Mouse (Mus musculus) lung, embryonic 15.5 days (tissue): ENCODE results near the gene Myo18a. TPM values are rescaled to one million over a fixed set of nuclear protein-coding genes. Genes with fewer than 3 reads are reported as not detected.

Experiments
- ATAC-seq: fragments of 200-750 bp; cut with Nextera tagmentation; 2 replicates; pipeline ENCODE4 v1.8.0; 2017; ENCODE audit warnings: moderate number of reproducible peaks, borderline replicate concordance; ENCODE audit not compliant: low FRiP score, low TSS enrichment; ENCODE audit errors: extremely low read depth
- H3K27ac ChIP-seq: fragments of 300-500 bp; sonication (generic); 2 replicates; pipeline ENCODE4 v1.5.1; 2015; ENCODE audit warnings: moderate library complexity, mild to moderate bottlenecking, inconsistent platforms
- H3K27me3 ChIP-seq: fragments of 300-500 bp; sonication (generic); 2 replicates; pipeline ENCODE4 v1.6.1; 2015; ENCODE audit warnings: inconsistent platforms
- H3K36me3 ChIP-seq: fragments of 300-500 bp; sonication (generic); 2 replicates; pipeline ENCODE4 v1.6.1; 2015; ENCODE audit warnings: inconsistent platforms
- H3K4me1 ChIP-seq: fragments of 300-500 bp; sonication (generic); 2 replicates; pipeline ENCODE4 v1.6.1; 2015; ENCODE audit warnings: inconsistent platforms
- H3K4me2 ChIP-seq: fragments of 300-500 bp; sonication (generic); 2 replicates; pipeline ENCODE4 v1.6.1; 2015; ENCODE audit warnings: inconsistent platforms, mild to moderate bottlenecking, moderate library complexity
- H3K4me3 ChIP-seq: fragments of 300-500 bp; sonication (generic); 2 replicates; pipeline ENCODE4 v1.5.1; 2015; ENCODE audit warnings: mild to moderate bottlenecking, inconsistent platforms
- H3K9ac ChIP-seq: fragments of 300-500 bp; sonication (generic); 2 replicates; pipeline ENCODE4 v1.6.1; 2015; ENCODE audit warnings: inconsistent platforms
- H3K9me3 ChIP-seq: fragments of 300-500 bp; sonication (generic); 2 replicates; pipeline ENCODE4 v1.6.1; 2016; ENCODE audit warnings: inconsistent platforms
- WGBS: fragments of 180-500 bp; shearing (Covaris S2); methylation state at CpG from one replicate; pipeline ENCODE4 v1.1.7; 2015; 5-methylcytosine and 5-hydroxymethylcytosine counted together
- polyA plus RNA-seq: library from polyadenylated mRNA; unstranded; fragments of >200 nt; fragmentation: Nextera tagmentation; extraction: Ambion mirVana; gene quantifications from 2 replicates; pipeline ENCODE4 v1.2.1, GENCODE M21; 2015

Gene Myo18a
- polyA plus RNA-seq, 1 experiment from 2014 or later: 46.2 TPM

DNA sequence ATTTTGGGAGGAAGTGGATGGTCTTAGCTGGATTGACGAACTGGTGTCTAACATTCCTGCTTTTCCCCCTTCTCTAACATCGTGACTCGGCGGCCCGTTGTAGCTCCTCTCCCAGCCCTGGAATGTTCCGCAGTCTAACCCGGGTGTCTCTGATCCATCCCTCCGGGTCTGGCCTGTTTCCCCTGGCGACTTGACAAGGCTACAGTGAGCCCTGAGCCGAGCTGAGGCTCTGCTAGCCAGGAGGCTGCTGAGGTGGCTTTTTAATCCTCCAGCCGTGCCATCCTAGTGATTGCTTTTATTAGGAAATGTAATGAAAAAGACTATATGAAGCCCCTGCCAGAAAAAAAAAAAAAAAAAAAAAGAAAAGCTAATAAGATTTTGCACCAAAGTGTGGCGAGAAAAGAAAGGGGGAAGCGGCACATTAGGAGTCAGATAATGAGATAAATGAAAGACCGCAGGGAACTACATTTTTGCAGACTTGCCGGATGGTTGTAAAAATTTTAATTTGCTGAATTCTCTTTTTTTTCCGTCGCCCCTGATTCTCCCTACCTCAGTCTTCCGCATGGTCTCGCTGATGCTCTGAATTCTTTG is 143.1 kb downstream of the Myo18a start:
- no peak for ATAC-seq
- Histone ChIP-seq H3K4me1 (peaks cover 39% of the 10 kb centered on the region), H3K4me2 (no peak overlapping the region), H3K4me3 (no peak overlapping the region), H3K9me3 (no peaks in the 10 kb centered on the region), H3K27ac (peak overlapping the region; percentile 29; the same call in 1 of the 2 replicates), H3K27me3 (no peaks in the 10 kb centered on the region), H3K9ac (no peak overlapping the region), H3K36me3 (no peaks in the 10 kb centered on the region)
- WGBS: 32% methylated on average over 19 of the region's 19 CpGs

GRCm38 (mm10) chr11:77906747-77907174 is 143.7 kb downstream of the Myo18a start:
- Histone ChIP-seq H3K4me3 (no peak overlapping the region), H3K27ac (no peak overlapping the region), H3K36me3 (no peaks in the 10 kb centered on the region), H3K4me1 (peaks cover 36% of the 10 kb centered on the region), H3K9ac (no peak overlapping the region), H3K9me3 (no peaks in the 10 kb centered on the region), H3K27me3 (no peaks in the 10 kb centered on the region), H3K4me2 (no peak overlapping the region)
- no peak for ATAC-seq
- 21% methylated on average over 9 of the region's 9 CpGs for WGBS

GRCm38 (mm10) chr11:77908468-77908867 is 145.4 kb downstream of the Myo18a start:
- peaks cover 22% of the 10 kb centered on the region for H3K4me1 ChIP-seq
- H3K4me3 ChIP-seq: no peak overlapping the region
- H3K36me3 ChIP-seq: no peaks in the 10 kb centered on the region
- no peaks in the 10 kb centered on the region for H3K9me3 ChIP-seq
- no peak overlapping the region for H3K9ac ChIP-seq
- H3K27me3 ChIP-seq: peaks cover 13% of the 10 kb centered on the region
- H3K27ac ChIP-seq: no peak overlapping the region
- 29% methylated on average over 4 of the region's 4 CpGs for WGBS
- no peak overlapping the region for H3K4me2 ChIP-seq
- ATAC-seq: peak; percentile 62; the same call in 1 of the 2 replicates

GRCm38 (mm10) chr11:77909376-77909775 is 146.3 kb downstream of the Myo18a start:
- Histone ChIP-seq H3K4me3 (no peak overlapping the region), H3K4me1 (peaks cover 13% of the 10 kb centered on the region), H3K4me2 (no peak overlapping the region), H3K36me3 (no peaks in the 10 kb centered on the region), H3K27ac (no peak overlapping the region), H3K9ac (no peak overlapping the region), H3K27me3 (peaks cover 22% of the 10 kb centered on the region), H3K9me3 (no peaks in the 10 kb centered on the region)
- 15% methylated on average over 5 of the region's 5 CpGs for WGBS
- ATAC-seq: no peak

DNA sequence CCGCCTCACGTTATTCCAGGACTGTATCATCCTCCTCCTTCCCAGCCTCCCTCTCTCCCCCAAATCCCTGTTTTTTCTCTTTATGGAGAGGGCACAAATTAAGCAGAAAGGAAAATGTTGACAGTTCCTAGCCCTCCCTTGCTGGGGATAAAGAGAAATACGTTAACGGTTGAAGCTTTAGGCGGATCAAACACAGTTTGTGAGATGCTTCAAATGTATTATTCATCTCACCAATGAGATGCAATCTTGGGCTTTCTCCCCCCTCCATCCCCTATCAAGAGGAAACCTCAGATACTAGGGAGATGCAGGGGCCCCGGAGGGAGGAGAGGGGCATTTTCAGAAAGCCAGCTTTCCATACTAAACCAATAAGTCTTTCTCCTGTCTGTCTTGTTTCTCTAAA is 146.7 kb downstream of the Myo18a start:
- 13% methylated on average over 6 of the region's 6 CpGs for WGBS
- H3K27me3 ChIP-seq: peaks cover 26% of the 10 kb centered on the region
- no peak overlapping the region for H3K27ac ChIP-seq
- no peak overlapping the region for H3K4me2 ChIP-seq
- H3K9ac ChIP-seq: no peak overlapping the region
- no peaks in the 10 kb centered on the region for H3K36me3 ChIP-seq
- H3K9me3 ChIP-seq: no peaks in the 10 kb centered on the region
- H3K4me3 ChIP-seq: no peak overlapping the region
- no peak for ATAC-seq
- H3K4me1 ChIP-seq: peaks cover 13% of the 10 kb centered on the region

- H3K4me1 ChIP-seq: peaks cover 7% of the 10 kb centered on the region; the same call in 1 of the 2 replicates
- no peak for ATAC-seq
Measured at GRCm38 (mm10) chr11:77913505-77913904, 150.5 kb downstream of the Myo18a start.

GRCm38 (mm10) chr11:77914598-77915260 is 151.7 kb downstream of the Myo18a start:
- Histone ChIP-seq H3K4me1 (peaks cover 3% of the 10 kb centered on the region; the same call in 1 of the 2 replicates), H3K9me3 (no peaks in the 10 kb centered on the region), H3K27me3 (peaks cover 55% of the 10 kb centered on the region), H3K4me2 (no peak overlapping the region), H3K9ac (no peak overlapping the region), H3K27ac (no peak overlapping the region), H3K4me3 (no peak overlapping the region), H3K36me3 (no peaks in the 10 kb centered on the region)
- no peak for ATAC-seq
- WGBS: 5% methylated on average over 32 of the region's 32 CpGs

More at GRCm38 (mm10) chr11:77913505-77913904, 150.5 kb downstream of the Myo18a start:
- WGBS: 48% methylated on average over 6 of the region's 6 CpGs
- no peak overlapping the region for H3K4me2 ChIP-seq
- H3K9me3 ChIP-seq: no peaks in the 10 kb centered on the region
- H3K9ac ChIP-seq: no peak overlapping the region
- H3K4me3 ChIP-seq: no peak overlapping the region
- H3K36me3 ChIP-seq: no peaks in the 10 kb centered on the region
- no peak overlapping the region for H3K27ac ChIP-seq
- peaks cover 55% of the 10 kb centered on the region for H3K27me3 ChIP-seq

Other genes starting within 250 kb of the Myo18a start
- gene Abhd15, start 248.1 kb upstream of the Myo18a start, polyA plus RNA-seq: 3.8 and 4.0 TPM in 2 replicates
- 42.7 and 43.1 TPM in 2 replicates for gene Trp53i13, start 247.3 kb upstream of the Myo18a start, polyA plus RNA-seq
- gene Gm10392, start 244.0 kb upstream of the Myo18a start, polyA plus RNA-seq: 0.10 and 0.11 TPM in 2 replicates
- gene Taok1, start 155.4 kb upstream of the Myo18a start, polyA plus RNA-seq: 14.0 and 14.9 TPM in 2 replicates
- 4.9 and 5.0 TPM in 2 replicates for gene Nufip2, start 77.1 kb upstream of the Myo18a start, polyA plus RNA-seq
- gene Cryba1, start 38.0 kb upstream of the Myo18a start, polyA plus RNA-seq: not detected in 2 replicates
- 0.94 and 1.5 TPM in 2 replicates for gene Gm10277, start 24.5 kb downstream of the Myo18a start, polyA plus RNA-seq
- gene Pipox, start 130.8 kb downstream of the Myo18a start, polyA plus RNA-seq: 1.2 and 1.6 TPM in 2 replicates
- gene Sez6, start 167.6 kb downstream of the Myo18a start, polyA plus RNA-seq: 0.23 and 0.51 TPM in 2 replicates
- 15.5 and 15.9 TPM in 2 replicates for gene Phf12, start 219.5 kb downstream of the Myo18a start, polyA plus RNA-seq